Mouse (Mus musculus): ENCODE data around the gene Exoc2.

Gene Exoc2

GRCm38 (mm10) chr13:30973501-30974246 lies at the start of gene Exoc2, which contains the start of gene Gm5447:
TSS of gene Exoc2 (minus strand) at chr13:30974093.
TSS of gene Gm5447 (plus strand) at chr13:30974204.
- DNase-seq (ENCODE audit: low spot score in 2 of 2): peak; percentile 59 to 74

GRCm38 (mm10) chr13:31023664-31024063 lies 49.8 kb upstream of the Exoc2 start:
- DNase-seq (ENCODE audit: low spot score in 2 of 2): no peak

- no peak for DNase-seq (ENCODE audit: low spot score in 2 of 2)
Measured at GRCm38 (mm10) chr13:31021927-31022326, 48.0 kb upstream of the Exoc2 start.

GRCm38 (mm10) chr13:31021514-31021913 lies 47.6 kb upstream of the Exoc2 start:
- DNase-seq (ENCODE audit: low spot score in 2 of 2): no peak

- no peak for DNase-seq (ENCODE audit: low spot score in 2 of 2)
Measured at GRCm38 (mm10) chr13:31017545-31017944, 43.7 kb upstream of the Exoc2 start.

GRCm38 (mm10) chr13:31004995-31005394 lies 31.1 kb upstream of the Exoc2 start:
- no peak for DNase-seq (ENCODE audit: low spot score in 2 of 2)

GRCm38 (mm10) chr13:31004458-31004857 lies 30.6 kb upstream of the Exoc2 start:
- DNase-seq (ENCODE audit: low spot score in 2 of 2): no peak

GRCm38 (mm10) chr13:30999799-31000198 lies 25.9 kb upstream of the Exoc2 start:
- DNase-seq (ENCODE audit: low spot score in 2 of 2): no peak

- DNase-seq (ENCODE audit: low spot score in 2 of 2): no peak
Measured at GRCm38 (mm10) chr13:30997526-30998253, 23.8 kb upstream of the Exoc2 start.

GRCm38 (mm10) chr13:30994249-30994858 lies 20.5 kb upstream of the Exoc2 start:
- DNase-seq (ENCODE audit: low spot score in 2 of 2): no peak

- DNase-seq (ENCODE audit: low spot score in 2 of 2): peak; percentile 33 to 59
Measured at GRCm38 (mm10) chr13:30993819-30994218, 19.9 kb upstream of the Exoc2 start.

- no peak for DNase-seq (ENCODE audit: low spot score in 2 of 2)
Measured at GRCm38 (mm10) chr13:30990233-30990632, 16.3 kb upstream of the Exoc2 start.

GRCm38 (mm10) chr13:30989710-30990109 lies 15.8 kb upstream of the Exoc2 start:
- no peak for DNase-seq (ENCODE audit: low spot score in 2 of 2)

- DNase-seq (ENCODE audit: low spot score in 2 of 2): no peak
Measured at GRCm38 (mm10) chr13:30987686-30988085, 13.8 kb upstream of the Exoc2 start.

- no peak for DNase-seq (ENCODE audit: low spot score in 2 of 2)
Measured at GRCm38 (mm10) chr13:30986934-30987455, 13.1 kb upstream of the Exoc2 start.

- peak in 1 of 2 experiments; percentile 36 for DNase-seq (ENCODE audit: low spot score in 2 of 2)
Measured at GRCm38 (mm10) chr13:30985598-30986466, 11.9 kb upstream of the Exoc2 start.

GRCm38 (mm10) chr13:30985275-30985597 lies 11.3 kb upstream of the Exoc2 start:
- DNase-seq (ENCODE audit: low spot score in 2 of 2): no peak

GRCm38 (mm10) chr13:30981666-30982065 lies 7.8 kb upstream of the Exoc2 start:
- no peak for DNase-seq (ENCODE audit: low spot score in 2 of 2)

- no peak for DNase-seq (ENCODE audit: low spot score in 2 of 2)
Measured at GRCm38 (mm10) chr13:30978224-30978623, 4.3 kb upstream of the Exoc2 start.

- no peak for DNase-seq (ENCODE audit: low spot score in 2 of 2)
Measured at GRCm38 (mm10) chr13:30976536-30977084, 2.7 kb upstream of the Exoc2 start.

- no peak for DNase-seq (ENCODE audit: low spot score in 2 of 2)
Measured at GRCm38 (mm10) chr13:30974247-30974630, 346 bp upstream of the Exoc2 start.
